Mouse (Mus musculus): ENCODE measurements around the gene Cavin1.

GRCm38 (mm10) chr11:100912401-100913155 is 58.1 kb downstream of the Cavin1 start:
- peak; percentile 22 to 92 (median 85) for TF ChIP-seq MYOG (IDR thresholded peaks at IDR 0.05; ENCODE audit: control insufficient read depth in 1 of 3, insufficient read depth in 1 of 3, insufficient read length in 2 of 3, low read depth in 2 of 3)
- TF ChIP-seq POLR2A (IDR thresholded peaks at IDR 0.05; ENCODE audit: insufficient read length, low read depth) = no peak
- peak; percentile 70 for TF ChIP-seq TCF12 (IDR thresholded peaks at IDR 0.05; ENCODE audit: insufficient read depth, poor library complexity, severe bottlenecking)

Data from myocyte (in vitro differentiated cells).